ENCODE assay signal across 13 mouse cellular contexts in genomic region chr5:73103657-73104056, GRCm38 (mm10).
DNase-seq lines count a peak whose midpoint lies in the region; ATAC-seq lines count a peak whose summit lies in the region.
"Had no signal": no experiment of that assay in that cellular context is flagged by ENCODE, and none has a peak within 500 bp of the region (broad histone marks: within the 10 kb centered on the region; RNA-seq: fewer than 3 reads in every experiment).

No protein-coding gene starts in this region.

- no peaks in the 10 kb centered on the region for H3K4me1 ChIP-seq in liver, embryonic 13.5 days (replicated peaks)
- H3K4me1 ChIP-seq in liver, embryonic 11.5 days (replicated peaks; ENCODE audit: control insufficient read depth, insufficient read depth, low read length): no peaks in the 10 kb centered on the region
- H3K4me1 ChIP-seq: heart, embryonic 12.5 days had no signal

- no peaks in the 10 kb centered on the region for H3K27me3 ChIP-seq in liver, embryonic 13.5 days
- no peaks in the 10 kb centered on the region for H3K27me3 ChIP-seq in liver, embryonic 11.5 days (replicated peaks; ENCODE audit: control insufficient read depth, insufficient read depth, low read length)
- H3K27me3 ChIP-seq: heart, embryonic 12.5 days had no signal

- no peaks in the 10 kb centered on the region for H3K9me3 ChIP-seq in liver, embryonic 13.5 days (replicated peaks)
- no peaks in the 10 kb centered on the region for H3K9me3 ChIP-seq in liver, embryonic 11.5 days (ENCODE audit: control insufficient read depth, low read length)
- H3K9me3 ChIP-seq: heart, embryonic 12.5 days had no signal

- no peak overlapping the region for H3K4me2 ChIP-seq in liver, embryonic 13.5 days
- no peak overlapping the region for H3K4me2 ChIP-seq in liver, embryonic 11.5 days
- H3K4me2 ChIP-seq: heart, embryonic 12.5 days had no signal

- no peak for DNase-seq in liver, embryonic 13.5 days
- DNase-seq in liver, embryonic 11.5 days (ENCODE audit: low spot score): no peak
- peak; percentile 1 for DNase-seq in fibroblast of lung, adult 2 months (ENCODE audit: low read depth)
- DNase-seq in lung, postnatal 14 days: peak; percentile 18
- DNase-seq in urinary bladder, postnatal 14 days (ENCODE audit: low spot score): peak; percentile 72
- no peak for DNase-seq in kidney, postnatal 36 days
- no peak for DNase-seq in spleen, adult 18-20 months
- no peak for DNase-seq in thymus, postnatal 25 days
- DNase-seq: cerebellum, adult 8-10 months; gastrocnemius, postnatal 25 days; kidney, adult 9 months had no signal

- H3K4me3 ChIP-seq in liver, embryonic 13.5 days (replicated peaks): no peak overlapping the region
- no peak overlapping the region for H3K4me3 ChIP-seq in liver, embryonic 11.5 days (ENCODE audit: low read depth, low read length)
- H3K4me3 ChIP-seq: heart, embryonic 12.5 days had no signal

- no peak overlapping the region for H3K9ac ChIP-seq in liver, embryonic 13.5 days
- H3K9ac ChIP-seq in liver, embryonic 11.5 days (ENCODE audit: low read depth, low read length): no peak overlapping the region; the same call in 1 of the 2 replicates
- H3K9ac ChIP-seq: heart, embryonic 12.5 days had no signal

- 82% methylated on average over 7 of the region's 7 CpGs for WGBS in liver, embryonic 13.5 days (ENCODE audit: insufficient replicate concordance)
- WGBS in liver, embryonic 11.5 days: 88% methylated on average over 7 of the region's 7 CpGs

- ATAC-seq in liver, embryonic 13.5 days (ENCODE audit: low read depth): peak; percentile 36; the same call in 1 of the 2 replicates
- ATAC-seq in liver, embryonic 11.5 days (replicated peaks; ENCODE audit: low FRiP score): no peak
- ATAC-seq: forebrain, embryonic 14.5 days had no signal

- H3K36me3 ChIP-seq in liver, embryonic 13.5 days: peaks cover 94% of the 10 kb centered on the region
- H3K36me3 ChIP-seq in liver, embryonic 11.5 days (ENCODE audit: control insufficient read depth, insufficient read depth, low read length): peaks cover 31% of the 10 kb centered on the region; the same call in 1 of the 2 replicates

- no peak overlapping the region for H3K27ac ChIP-seq in liver, embryonic 13.5 days
- no peak overlapping the region for H3K27ac ChIP-seq in liver, embryonic 11.5 days (ENCODE audit: low read depth, low read length)

Comparison
In these comparisons a context has a peak if more than half of its experiments do, and no peak if none do; other contexts are left out.
1. DNase-seq: peak in fibroblast of lung, adult 2 months (single experiment), lung, postnatal 14 days (single experiment) and urinary bladder, postnatal 14 days (single experiment); none in liver, embryonic 13.5 days (single experiment), liver, embryonic 11.5 days (single experiment), kidney, postnatal 36 days (0 of 2), spleen, adult 18-20 months (0 of 2) and thymus, postnatal 25 days (single experiment).